Mouse (Mus musculus) thymus, postnatal 25 days (tissue): ENCODE data around the gene Dhx33.

ENCODE experiments used
- DNase-seq: peaks from one replicate; pipeline ENCODE4 v3.0.0; 2022

Dhx33 gene

GRCm38 (mm10) chr11:70980751-70981510 lies 23.3 kb downstream of the Dhx33 start:
- DNase-seq = no peak

- no peak for DNase-seq
These were observed 24.0 kb downstream of the Dhx33 start for GRCm38 (mm10) chr11:70980232-70980631.

- DNase-seq = no peak
These were observed 26.9 kb downstream of the Dhx33 start for GRCm38 (mm10) chr11:70977293-70977692.

GRCm38 (mm10) chr11:70975193-70975592 lies 29.0 kb downstream of the Dhx33 start:
- DNase-seq = no peak

- peak; percentile 8 for DNase-seq
These were observed 30.3 kb downstream of the Dhx33 start for GRCm38 (mm10) chr11:70973947-70974346.

- DNase-seq = no peak
These were observed 31.7 kb downstream of the Dhx33 start for GRCm38 (mm10) chr11:70972586-70972985.

GRCm38 (mm10) chr11:70970560-70971540 lies 33.4 kb downstream of the Dhx33 start:
- no peak for DNase-seq

GRCm38 (mm10) chr11:70969821-70970559 lies 34.2 kb downstream of the Dhx33 start, which contains the start of the genes Nup88 and Rpain:
Nup88 (minus strand) TSS chr11:70969973.
Rpain (plus strand) TSS chr11:70970213.
- DNase-seq = peak; percentile 92

GRCm38 (mm10) chr11:70969271-70969794 lies 34.9 kb downstream of the Dhx33 start:
- DNase-seq = no peak

- no peak for DNase-seq
These were observed 39.9 kb downstream of the Dhx33 start for GRCm38 (mm10) chr11:70964222-70964907.

GRCm38 (mm10) chr11:70960786-70961554 lies 43.3 kb downstream of the Dhx33 start:
- DNase-seq = no peak

GRCm38 (mm10) chr11:70954711-70955110 lies 49.5 kb downstream of the Dhx33 start:
- DNase-seq = no peak

GRCm38 (mm10) chr11:70944935-70945817 lies 59.1 kb downstream of the Dhx33 start:
- DNase-seq = no peak

GRCm38 (mm10) chr11:70943651-70944050 lies 60.6 kb downstream of the Dhx33 start:
- no peak for DNase-seq

- DNase-seq = no peak
These were observed 61.6 kb downstream of the Dhx33 start for GRCm38 (mm10) chr11:70942596-70942995.

GRCm38 (mm10) chr11:70935316-70935715 lies 68.9 kb downstream of the Dhx33 start:
- DNase-seq = no peak
